Mouse (Mus musculus) inflammation-experienced regulatory T-cells, adult 6 months (primary cell): ENCODE measurements around the gene Gm21425. TPM values are rescaled to one million over a fixed set of nuclear protein-coding genes. Genes with fewer than 3 reads are reported as not detected.
"Not testable (repeated sequence)": the region's sequence is repeated elsewhere in the genome, so short reads cannot be mapped to it uniquely, and the experiment has no call there.

ENCODE experiments used
- ATAC-seq: one replicate; pipeline ENCODE4 v1.8.0; 2017
- polyA plus RNA-seq, 3 experiments: library from polyadenylated mRNA; unstranded; fragments of 100-300 nt; shearing (Covaris generic); gene quantifications; one replicate each; pipeline ENCODE4 v1.2.1; 2017

Gene Gm21425
- not detected for polyA plus RNA-seq

DNA sequence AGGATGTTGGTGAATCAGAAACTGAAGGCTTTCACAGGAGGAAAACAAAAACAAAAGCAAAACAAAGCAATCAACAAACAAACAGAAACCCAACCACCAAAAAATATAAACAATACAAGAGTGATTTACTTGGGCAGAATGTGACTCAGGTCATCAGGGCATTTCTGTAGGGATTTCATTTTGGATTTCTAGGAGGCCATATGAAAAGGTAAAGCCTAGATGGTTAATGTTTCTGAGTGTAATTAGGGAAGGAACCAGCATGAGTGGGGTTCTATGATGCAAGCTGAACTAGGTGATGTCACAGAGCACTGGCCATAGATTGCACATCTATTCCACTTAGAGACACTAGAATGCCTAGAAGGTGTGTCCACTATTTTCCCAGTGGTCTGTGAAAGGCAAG, at the start of gene Gm21425:
Gene Gm21425 (plus strand): TSS at position 301 of the 400 bp plus-strand sequence.
- not testable (repeated sequence) for ATAC-seq

DNA sequence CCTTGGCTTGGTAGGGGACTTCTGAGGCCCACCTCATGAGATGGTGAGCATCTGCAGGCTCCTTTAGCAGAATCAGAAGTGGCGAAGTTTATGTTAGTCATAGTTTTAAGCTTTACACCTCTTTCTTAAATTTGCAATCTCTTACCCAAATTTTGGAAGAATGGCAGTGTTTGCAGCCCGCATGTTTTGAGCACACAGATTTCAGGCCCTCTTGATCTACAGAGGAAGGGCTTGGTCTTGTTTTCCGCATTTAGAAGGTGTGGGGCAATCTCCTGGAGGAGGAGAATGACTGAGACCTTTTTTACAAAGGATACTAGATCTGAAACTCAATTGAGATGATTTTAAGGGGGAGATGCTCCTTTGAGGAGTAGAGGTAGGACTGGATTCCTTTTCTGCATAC, 28.4 kb upstream of the Gm21425 start, which contains the start of gene Gm21891:
Gene Gm21891 (minus strand): TSS at position 101 of the 400 bp plus-strand sequence.
- ATAC-seq = not testable (repeated sequence)

Other genes with a start within 250 kb of the Gm21425 start
- not detected for gene Gm20807, start 119.1 kb upstream of the Gm21425 start, polyA plus RNA-seq
- not detected for gene Gm21891, start 28.5 kb upstream of the Gm21425 start, polyA plus RNA-seq
- gene Gm21828, start 62.0 kb downstream of the Gm21425 start, polyA plus RNA-seq = not detected
- gene Gm21440, start 90.4 kb downstream of the Gm21425 start, polyA plus RNA-seq = not detected
- gene Gm21454, start 90.5 kb downstream of the Gm21425 start, polyA plus RNA-seq = not detected
- not detected for gene Gm21725, start 187.1 kb downstream of the Gm21425 start, polyA plus RNA-seq